Mouse (Mus musculus): ENCODE measurements around the gene Gpr4. TPM values are rescaled to one million over a fixed set of nuclear protein-coding genes. Genes with fewer than 3 reads are reported as not detected.

Gpr4 gene
- total and polyA plus RNA-seq, 2 experiments from 2014 or later, result 3.8 to 4.4 TPM

DNA sequence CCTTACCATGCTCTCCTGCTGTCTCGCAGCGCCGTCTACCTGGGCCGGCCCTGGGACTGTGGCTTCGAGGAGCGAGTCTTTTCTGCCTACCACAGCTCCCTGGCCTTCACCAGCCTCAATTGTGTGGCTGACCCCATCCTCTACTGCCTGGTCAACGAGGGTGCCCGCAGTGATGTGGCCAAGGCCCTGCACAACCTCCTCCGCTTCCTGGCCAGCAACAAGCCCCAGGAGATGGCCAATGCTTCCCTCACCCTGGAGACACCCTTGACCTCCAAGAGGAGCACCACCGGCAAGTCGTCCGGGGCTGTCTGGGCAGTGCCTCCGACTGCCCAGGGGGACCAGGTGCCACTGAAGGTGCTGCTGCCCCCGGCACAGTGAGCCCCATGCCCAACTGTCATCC lies 10.5 kb downstream of the Gpr4 start:
- Histone ChIP-seq H3K4me2 (ENCODE audit: low read depth, low read length) (no peak overlapping the region), H3K27me3 (ENCODE audit: insufficient read depth, low read length) (no peaks in the 10 kb centered on the region), H3K4me3 (ENCODE audit: low read length) (no peak overlapping the region), H3K9me3 (ENCODE audit: low read length) (no peaks in the 10 kb centered on the region), H3K27ac (no peak overlapping the region), H3K4me1 (ENCODE audit: insufficient read depth, low read length) (peaks cover 4% of the 10 kb centered on the region; the same call in 1 of the 2 replicates), H3K36me3 (ENCODE audit: insufficient read depth, low read length) (no peaks in the 10 kb centered on the region), H3K9ac (replicated peaks; ENCODE audit: low read length) (no peak overlapping the region)
- DNase-seq (ENCODE audit: low spot score) (no peak), ATAC-seq (no peak)
- TF ChIP-seq CTCF (IDR thresholded peaks at IDR 0.05; ENCODE audit: low read depth), result no peak
- WGBS, result 89% methylated on average over 14 of the region's 14 CpGs

DNA sequence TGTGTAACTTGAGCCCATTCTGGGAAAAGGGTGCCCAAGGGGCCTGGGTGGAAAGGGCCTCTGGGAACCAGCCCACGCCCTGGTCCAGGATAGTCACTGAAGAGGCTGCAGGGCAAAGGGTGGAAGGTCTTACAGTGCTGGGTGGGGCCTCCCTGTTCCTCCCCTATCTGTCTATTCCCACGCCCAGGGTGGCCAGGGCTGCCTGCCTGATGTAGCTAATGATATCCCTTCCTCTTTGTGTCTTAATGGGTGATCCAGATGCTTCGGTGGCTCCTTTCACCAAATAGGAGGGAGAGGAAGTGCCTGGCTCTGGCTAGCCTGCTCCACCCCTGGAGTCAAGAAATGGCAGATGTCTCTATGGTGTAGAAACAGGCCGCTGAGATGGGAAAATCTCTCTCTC lies 12.6 kb downstream of the Gpr4 start:
- 90% methylated on average over 4 of the region's 4 CpGs for WGBS
- Histone ChIP-seq H3K4me3 (ENCODE audit: low read length) (no peak overlapping the region), H3K4me1 (ENCODE audit: insufficient read depth, low read length) (peaks cover 4% of the 10 kb centered on the region), H3K27ac (no peak overlapping the region), H3K9me3 (ENCODE audit: low read length) (no peaks in the 10 kb centered on the region), H3K36me3 (ENCODE audit: insufficient read depth, low read length) (no peaks in the 10 kb centered on the region), H3K9ac (replicated peaks; ENCODE audit: low read length) (no peak overlapping the region), H3K4me2 (ENCODE audit: low read depth, low read length) (no peak overlapping the region), H3K27me3 (ENCODE audit: insufficient read depth, low read length) (no peaks in the 10 kb centered on the region)
- no peak for ATAC-seq
- DNase-seq (ENCODE audit: low spot score), result no peak
- TF ChIP-seq CTCF (IDR thresholded peaks at IDR 0.05; ENCODE audit: low read depth), result no peak

DNA sequence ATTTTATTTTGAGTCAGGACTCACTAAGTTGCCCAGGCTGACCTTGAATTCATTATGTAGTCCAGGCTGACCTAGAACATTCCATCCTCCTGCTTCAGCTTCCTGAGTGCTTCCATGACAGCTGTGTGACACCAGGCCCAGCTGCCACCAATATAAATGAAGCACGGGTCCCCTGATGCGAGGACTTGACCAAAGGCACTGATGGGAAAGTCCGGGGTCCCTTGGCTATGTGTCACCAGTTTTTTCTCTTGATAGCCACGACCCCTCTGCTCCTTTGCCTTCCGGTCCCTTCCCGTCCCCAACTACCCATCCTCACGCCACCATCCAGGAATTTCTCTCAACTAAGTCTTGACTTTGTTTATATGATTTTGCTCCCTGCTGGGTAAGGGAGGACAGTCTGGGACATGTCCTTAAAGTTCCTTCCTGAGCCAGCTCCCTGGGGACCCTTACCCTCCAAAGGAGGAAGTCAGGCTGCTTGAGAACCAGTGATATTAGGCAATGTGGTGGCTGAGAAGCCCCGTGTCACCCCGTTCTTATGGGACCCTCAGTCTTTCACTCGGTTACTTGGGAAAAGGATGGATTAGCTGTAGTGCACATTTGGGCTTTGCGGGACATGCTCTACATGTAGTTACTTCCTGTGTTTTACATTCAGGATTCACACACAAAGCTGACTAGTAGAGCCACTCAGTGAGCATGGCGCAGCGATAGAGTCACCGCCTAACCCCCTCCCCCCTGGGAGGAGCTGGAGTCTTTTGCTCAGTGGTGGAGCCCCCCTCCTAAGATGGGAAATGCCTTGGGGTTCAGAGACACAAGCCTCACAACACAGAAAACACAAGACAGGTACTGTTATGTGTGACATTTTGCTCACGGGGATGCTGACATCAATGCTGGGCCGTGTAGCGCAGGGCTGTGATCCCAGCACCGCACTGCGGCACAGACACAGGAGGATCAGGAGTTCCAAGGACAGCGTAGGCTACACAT lies 14.8 kb downstream of the Gpr4 start:
- TF ChIP-seq CTCF (IDR thresholded peaks at IDR 0.05; ENCODE audit: low read depth), result no peak
- H3K27ac ChIP-seq, result peak overlapping the region; percentile 86
- no peaks in the 10 kb centered on the region for H3K27me3 ChIP-seq (ENCODE audit: insufficient read depth, low read length)
- peak overlapping the region; percentile 55 for H3K4me3 ChIP-seq (ENCODE audit: low read length)
- H3K4me1 ChIP-seq (ENCODE audit: insufficient read depth, low read length), result peaks cover 4% of the 10 kb centered on the region
- 16% methylated on average over 20 of the region's 20 CpGs for WGBS
- no peaks in the 10 kb centered on the region for H3K36me3 ChIP-seq (ENCODE audit: insufficient read depth, low read length)
- ATAC-seq (peak; percentile 8), DNase-seq (ENCODE audit: low spot score) (peak; percentile 74)
- no peaks in the 10 kb centered on the region for H3K9me3 ChIP-seq (ENCODE audit: low read length)
- H3K9ac ChIP-seq (replicated peaks; ENCODE audit: low read length), result peak overlapping the region; percentile 62
- H3K4me2 ChIP-seq (ENCODE audit: low read depth, low read length), result peak overlapping the region; percentile 76

DNA sequence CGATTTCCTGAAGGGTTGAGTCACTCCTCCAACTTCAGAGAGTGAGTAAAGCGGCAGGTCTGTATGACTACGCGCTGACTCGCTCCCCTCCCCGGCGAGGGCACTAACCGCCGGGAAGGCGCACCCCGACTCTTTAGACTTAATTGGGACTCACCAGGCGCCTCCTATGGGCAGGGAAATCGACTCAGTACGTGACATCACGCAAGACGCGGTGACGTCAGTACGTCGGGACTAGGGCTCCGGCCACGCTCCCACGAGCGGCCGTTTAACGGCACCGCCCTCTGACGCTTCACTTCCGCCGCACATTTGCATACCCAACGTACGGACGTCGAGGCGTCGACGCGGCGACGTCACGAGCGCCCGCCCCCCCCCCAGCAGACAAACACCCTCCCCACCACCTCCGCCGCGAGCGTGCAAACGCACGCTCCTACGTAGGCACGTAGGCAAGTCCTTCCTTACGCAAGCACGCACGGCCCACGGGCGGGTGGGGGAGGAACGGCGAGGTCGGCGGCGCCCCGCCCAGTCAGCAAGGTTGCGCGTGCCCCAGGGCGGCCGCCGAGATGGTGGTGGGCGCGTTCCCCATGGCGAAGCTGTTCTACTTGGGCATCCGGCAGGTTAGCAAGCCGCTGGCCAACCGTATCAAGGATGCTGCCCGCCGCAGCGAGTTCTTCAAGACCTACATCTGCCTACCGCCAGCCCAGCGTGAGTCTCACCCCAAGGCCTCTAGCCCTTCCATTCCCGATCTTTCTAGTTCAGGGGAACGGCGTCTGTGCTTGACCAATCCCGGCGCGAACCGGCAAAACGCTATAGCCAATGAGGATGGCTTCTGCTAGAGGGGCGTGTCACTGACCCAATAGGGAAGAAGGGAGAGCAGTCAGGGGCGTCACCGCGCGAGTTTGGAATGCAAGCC lies 15.8 kb downstream of the Gpr4 start, which contains the start of gene Opa3:
Gene Opa3 (plus strand): TSS at position 452 of the 910 bp plus-strand sequence.
- peaks cover 4% of the 10 kb centered on the region for H3K4me1 ChIP-seq (ENCODE audit: insufficient read depth, low read length)
- peak; percentile 95 for ATAC-seq
- under 1% methylated on average over 90 of the region's 91 CpGs for WGBS
- peak within 1 kb of the TSS; percentile 80 for H3K4me2 ChIP-seq (ENCODE audit: low read depth, low read length)
- no peaks in the 10 kb centered on the region for H3K27me3 ChIP-seq (ENCODE audit: insufficient read depth, low read length)
- DNase-seq (ENCODE audit: low spot score), result peak; percentile 100
- no peaks in the 10 kb centered on the region for H3K36me3 ChIP-seq (ENCODE audit: insufficient read depth, low read length)
- no peaks in the 10 kb centered on the region for H3K9me3 ChIP-seq (ENCODE audit: low read length)
- peak within 1 kb of the TSS; percentile 62 for H3K9ac ChIP-seq (replicated peaks; ENCODE audit: low read length)
- peak; percentile 79 for TF ChIP-seq CTCF (IDR thresholded peaks at IDR 0.05; ENCODE audit: low read depth)
- peak within 1 kb of the TSS; percentile 96 for H3K27ac ChIP-seq
- peak within 1 kb of the TSS; percentile 55 for H3K4me3 ChIP-seq (ENCODE audit: low read length)

DNA sequence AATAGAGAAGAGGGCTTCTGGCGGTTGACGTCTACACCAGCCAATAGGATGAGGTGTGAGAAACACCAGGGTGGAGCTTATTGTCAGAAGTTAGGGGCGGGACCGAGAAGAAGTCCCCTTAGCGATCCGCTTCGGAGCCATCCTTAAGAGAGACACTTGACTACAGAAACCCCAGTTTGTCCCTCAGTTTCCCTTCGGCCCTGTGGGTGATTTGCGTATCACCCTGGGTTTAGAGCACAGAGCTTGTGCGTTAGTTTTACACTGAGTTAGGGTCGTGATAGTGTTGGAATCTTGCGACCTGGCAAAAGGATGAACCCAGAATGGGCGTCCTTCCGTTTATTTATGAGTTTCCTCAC lies 16.4 kb downstream of the Gpr4 start:
- no peaks in the 10 kb centered on the region for H3K36me3 ChIP-seq (ENCODE audit: insufficient read depth, low read length)
- ATAC-seq (no peak), DNase-seq (ENCODE audit: low spot score) (no peak)
- peak overlapping the region; percentile 55 for H3K4me3 ChIP-seq (ENCODE audit: low read length)
- H3K9ac ChIP-seq (replicated peaks; ENCODE audit: low read length), result peak overlapping the region; percentile 59
- no peak for TF ChIP-seq CTCF (IDR thresholded peaks at IDR 0.05; ENCODE audit: low read depth)
- no peaks in the 10 kb centered on the region for H3K9me3 ChIP-seq (ENCODE audit: low read length)
- under 1% methylated on average over 14 of the region's 14 CpGs for WGBS
- H3K4me2 ChIP-seq (ENCODE audit: low read depth, low read length), result peak overlapping the region; percentile 80
- H3K27ac ChIP-seq, result peak overlapping the region; percentile 74
- no peaks in the 10 kb centered on the region for H3K27me3 ChIP-seq (ENCODE audit: insufficient read depth, low read length)
- H3K4me1 ChIP-seq (ENCODE audit: insufficient read depth, low read length), result peaks cover 4% of the 10 kb centered on the region

DNA sequence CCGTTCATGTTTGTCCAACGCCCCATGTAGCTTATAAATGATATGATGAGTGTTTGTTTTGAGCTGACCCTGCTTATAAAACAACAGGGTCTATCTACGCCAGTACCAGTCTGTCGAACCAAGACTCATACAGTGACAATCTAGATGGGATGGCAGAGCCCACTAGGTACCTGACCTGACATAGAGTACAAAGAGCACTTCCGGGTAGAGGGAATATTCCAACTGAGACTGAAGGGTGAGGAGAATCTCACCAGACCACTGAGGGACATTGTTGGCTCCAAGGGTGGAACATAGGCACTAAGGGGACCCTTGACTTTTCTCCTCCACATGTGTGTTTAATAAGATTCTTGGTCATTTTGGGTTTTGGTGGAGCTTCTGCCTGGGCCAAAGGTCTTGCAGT lies 17.1 kb downstream of the Gpr4 start:
- WGBS, result 42% methylated on average over 5 of the region's 5 CpGs
- TF ChIP-seq CTCF (IDR thresholded peaks at IDR 0.05; ENCODE audit: low read depth), result no peak
- Histone ChIP-seq H3K4me2 (ENCODE audit: low read depth, low read length) (peak overlapping the region; percentile 80), H3K27ac (peak overlapping the region; percentile 74), H3K36me3 (ENCODE audit: insufficient read depth, low read length) (no peaks in the 10 kb centered on the region), H3K4me3 (ENCODE audit: low read length) (peak overlapping the region; percentile 55), H3K27me3 (ENCODE audit: insufficient read depth, low read length) (no peaks in the 10 kb centered on the region), H3K4me1 (ENCODE audit: insufficient read depth, low read length) (peaks cover 4% of the 10 kb centered on the region), H3K9me3 (ENCODE audit: low read length) (no peaks in the 10 kb centered on the region), H3K9ac (replicated peaks; ENCODE audit: low read length) (peak overlapping the region; percentile 59)
- DNase-seq (ENCODE audit: low spot score) (no peak), ATAC-seq (no peak)
